ENCODE assay signal across 6 mouse cellular contexts in the genomic region with DNA sequence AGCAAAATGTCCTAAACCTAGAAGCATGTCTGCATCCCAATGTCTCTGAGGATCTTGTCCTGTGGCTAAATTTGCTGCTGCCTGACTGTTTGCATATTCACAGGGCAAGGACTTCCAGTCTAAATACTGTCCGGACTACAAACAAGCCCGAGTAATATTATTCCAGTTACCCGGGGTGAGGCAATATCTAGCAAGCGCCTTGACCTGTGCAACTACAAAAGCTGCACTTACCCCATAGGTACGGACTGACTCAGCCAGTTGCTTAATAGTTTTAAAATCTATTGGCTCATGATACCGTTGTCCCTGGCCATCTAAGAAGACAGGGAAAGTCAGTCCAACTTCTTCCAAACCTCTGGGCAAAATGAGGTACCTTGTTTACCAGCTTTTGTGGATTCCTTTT. TPM values are rescaled to one million over a fixed set of nuclear protein-coding genes. Genes with fewer than 3 reads are reported as not detected.
"Had no signal": no experiment of that assay in that cellular context is flagged by ENCODE, and none has a peak within 500 bp of the region (broad histone marks: within the 10 kb centered on the region; RNA-seq: fewer than 3 reads in every experiment).

No protein-coding gene starts in this region.

RNA-seq across cellular contexts. Expression of a gene that starts 13.2 kb away (rescaled TPM):
- total RNA-seq: neutrophil, adult 5-6 weeks had no signal
- polyA plus RNA-seq: neural tube, embryonic 13.5 days; neural tube, embryonic 14.5 days; neural tube, embryonic 15.5 days; spleen, adult 2 months; testis, adult 2 months had no signal

RNA-seq across cellular contexts. Expression of a gene that starts 30.2 kb away (rescaled TPM):
- total RNA-seq: neutrophil, adult 5-6 weeks had no signal
